Mouse (Mus musculus): ENCODE data around the gene Slc44a4.
"Not testable (repeated sequence)": the region's sequence is repeated elsewhere in the genome, so short reads cannot be mapped to it uniquely, and the experiment has no call there.

Slc44a4 gene

GRCm38 (mm10) chr17:34899053-34899889 lies 15.0 kb upstream of the Slc44a4 start:
- DNase-seq: peak; percentile 64

GRCm38 (mm10) chr17:34899890-34900243 lies 14.4 kb upstream of the Slc44a4 start:
- peak; percentile 54 for DNase-seq

GRCm38 (mm10) chr17:34900826-34901225 lies 13.4 kb upstream of the Slc44a4 start:
- DNase-seq: not testable (repeated sequence)

- DNase-seq: not testable (repeated sequence)
Measured at GRCm38 (mm10) chr17:34901948-34902347, 12.3 kb upstream of the Slc44a4 start.

GRCm38 (mm10) chr17:34902895-34903294 lies 11.4 kb upstream of the Slc44a4 start:
- DNase-seq: no peak

- DNase-seq: peak; percentile 63
Measured at GRCm38 (mm10) chr17:34910982-34911381, 3.3 kb upstream of the Slc44a4 start.

- peak; percentile 85 for DNase-seq
Measured at GRCm38 (mm10) chr17:34911945-34912351, 2.3 kb upstream of the Slc44a4 start.

GRCm38 (mm10) chr17:34915410-34915831 lies 1.2 kb downstream of the Slc44a4 start:
- peak; percentile 86 for DNase-seq

GRCm38 (mm10) chr17:34916316-34916715 lies 2.0 kb downstream of the Slc44a4 start:
- DNase-seq: no peak

GRCm38 (mm10) chr17:34917188-34917587 lies 2.9 kb downstream of the Slc44a4 start:
- DNase-seq: no peak

- DNase-seq: no peak
Measured at GRCm38 (mm10) chr17:34922939-34923338, 8.7 kb downstream of the Slc44a4 start.

- DNase-seq: no peak
Measured at GRCm38 (mm10) chr17:34924258-34924657, 10.0 kb downstream of the Slc44a4 start.

- DNase-seq: no peak
Measured at GRCm38 (mm10) chr17:34927306-34928019, 13.2 kb downstream of the Slc44a4 start.

GRCm38 (mm10) chr17:34928841-34929240 lies 14.6 kb downstream of the Slc44a4 start:
- no peak for DNase-seq

- DNase-seq: peak; percentile 99
Measured at GRCm38 (mm10) chr17:34931061-34931734, 16.9 kb downstream of the Slc44a4 start, which contains the start of gene Neu1. TSS of gene Neu1 (plus strand) at chr17:34931253.

GRCm38 (mm10) chr17:34931735-34932098 lies 17.5 kb downstream of the Slc44a4 start:
- no peak for DNase-seq

GRCm38 (mm10) chr17:34932287-34932686 lies 18.0 kb downstream of the Slc44a4 start:
- no peak for DNase-seq

- peak; percentile 67 for DNase-seq
Measured at GRCm38 (mm10) chr17:34934031-34934430, 19.8 kb downstream of the Slc44a4 start.

GRCm38 (mm10) chr17:34934830-34935229 lies 20.6 kb downstream of the Slc44a4 start:
- DNase-seq: no peak

- DNase-seq: peak; percentile 66
Measured at GRCm38 (mm10) chr17:34937960-34938505, 23.8 kb downstream of the Slc44a4 start.

- peak; percentile 41 for DNase-seq
Measured at GRCm38 (mm10) chr17:34941344-34942041, 27.2 kb downstream of the Slc44a4 start.

GRCm38 (mm10) chr17:34943128-34943815 lies 29.0 kb downstream of the Slc44a4 start:
- DNase-seq: no peak
